Mouse (Mus musculus) liver, postnatal 0 days (tissue): ENCODE measurements at regions not wholly inside any gene's neighbourhood (a gene's known extent, or its start where the extent isn't known, plus 50 kb on each side); places are given as distances from the start of the nearest gene placed in this dataset.
A peak's percentile ranks its signal among the peaks of the same experiment; 100 is the strongest.

Source experiments
- ATAC-seq: fragments of 200-750 bp; cut with Nextera tagmentation; 2 replicates; pipeline ENCODE4 v1.8.0; 2017; ENCODE audit warnings: mild to moderate bottlenecking, moderate library complexity
- DNase-seq: peaks from one replicate; pipeline ENCODE4 v3.0.0-alpha.2; 2016
- H3K27ac ChIP-seq: fragments of 300-500 bp; sonication (generic); 2 replicates; pipeline ENCODE4 v1.5.1; 2014; ENCODE audit warnings: antibody characterized with exemption, moderate library complexity, mild to moderate bottlenecking, low read depth
- H3K27me3 ChIP-seq: fragments of 300-500 bp; sonication (generic); 2 replicates; pipeline ENCODE4 v1.6.1; 2014; ENCODE audit warnings: low read length, control low read depth, mixed read lengths; ENCODE audit not compliant: insufficient read depth
- H3K36me3 ChIP-seq: fragments of 300-500 bp; sonication (generic); replicated peaks from 2 replicates; pipeline ENCODE4 v1.6.1; 2014; ENCODE audit warnings: mild to moderate bottlenecking, control low read depth, low read length, moderate library complexity, mixed read lengths; ENCODE audit not compliant: insufficient read depth
- H3K4me1 ChIP-seq: fragments of 300-500 bp; sonication (generic); 2 replicates; pipeline ENCODE4 v1.6.1; 2014; ENCODE audit warnings: antibody characterized with exemption, mild to moderate bottlenecking, control low read depth; ENCODE audit not compliant: insufficient read depth
- H3K4me2 ChIP-seq: fragments of 300-500 bp; sonication (generic); 2 replicates; pipeline ENCODE4 v1.6.1; 2014; ENCODE audit warnings: low read depth, mild to moderate bottlenecking, low read length, moderate library complexity, mixed read lengths
- H3K4me3 ChIP-seq: fragments of 300-500 bp; sonication (generic); 2 replicates; pipeline ENCODE4 v1.5.1; 2014; ENCODE audit warnings: low read depth, low read length
- H3K9ac ChIP-seq: fragments of 300-500 bp; sonication (generic); replicated peaks from 2 replicates; pipeline ENCODE4 v1.6.1; 2014; ENCODE audit warnings: mild to moderate bottlenecking, moderate library complexity
- H3K9me3 ChIP-seq: fragments of 300-500 bp; sonication (generic); 2 replicates; pipeline ENCODE4 v1.6.1; 2016; ENCODE audit warnings: mild to moderate bottlenecking, control low read depth, low read length, mixed read lengths
- CTCF ChIP-seq: sonication (generic); IDR thresholded peaks from 2 replicates; pipeline ENCODE4 v1.5.1; 2016; ENCODE audit warnings: antibody characterized with exemption, low read depth
- EP300 ChIP-seq: IDR thresholded peaks from 2 replicates; pipeline ENCODE4 v1.6.1; 2016; ENCODE audit warnings: antibody characterized with exemption, low read depth, mild to moderate bottlenecking
- WGBS: fragments of 180-500 bp; shearing (Covaris S2); extraction: QIAGEN DNeasy Blood & Tissue Kit; methylation state at CpG from one replicate; pipeline ENCODE4 v1.1.7; 2014; ENCODE audit not compliant: insufficient replicate concordance; 5-methylcytosine and 5-hydroxymethylcytosine counted together

- Histone ChIP-seq H3K27me3 (no peaks in the 10 kb centered on the region), H3K4me3 (no peak overlapping the region), H3K27ac (peak overlapping the region; percentile 11; the same call in 1 of the 2 replicates), H3K9me3 (peaks cover 2% of the 10 kb centered on the region; the same call in 1 of the 2 replicates), H3K4me1 (no peaks in the 10 kb centered on the region), H3K4me2 (no peak overlapping the region), H3K9ac (no peak overlapping the region), H3K36me3 (no peaks in the 10 kb centered on the region)
- no peak for TF ChIP-seq EP300
- no peak for DNase-seq
- ATAC-seq, result no peak
- whole genome bisulfite sequencing, result 66% methylated on average over 17 of the region's 17 CpGs
These were observed 65.3 kb upstream of the Pomp start for GRCm38 (mm10) chr5:147794711-147795532.

DNA sequence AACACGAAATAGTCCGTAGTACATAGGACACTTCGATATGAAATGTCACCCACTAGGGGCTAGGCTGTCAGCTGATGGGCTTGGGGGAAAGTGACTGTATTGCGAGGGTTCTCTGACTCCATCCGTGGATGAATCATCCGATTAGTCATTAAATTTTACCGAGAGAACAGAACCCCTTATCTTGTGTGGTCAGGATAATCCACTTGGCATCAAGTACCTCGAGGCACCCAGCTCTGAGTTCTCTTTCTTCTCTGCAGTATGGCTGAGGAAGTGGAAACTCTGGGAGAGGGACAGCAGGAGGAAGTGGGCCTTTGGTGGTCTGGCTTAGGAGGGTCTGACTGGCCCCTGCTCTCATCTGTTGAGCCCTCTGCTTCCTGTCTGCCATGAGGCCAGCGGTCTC lies 67.2 kb upstream of the Pomp start:
- TF ChIP-seq EP300, result no peak
- TF ChIP-seq CTCF, result no peak
- no peaks in the 10 kb centered on the region for H3K27me3 ChIP-seq
- H3K27ac ChIP-seq, result no peak overlapping the region
- H3K4me3 ChIP-seq, result no peak overlapping the region
- no peak overlapping the region for H3K4me2 ChIP-seq
- H3K4me1 ChIP-seq, result no peaks in the 10 kb centered on the region
- H3K9ac ChIP-seq, result no peak overlapping the region
- ATAC-seq (no peak), DNase-seq (no peak)
- 33% methylated on average over 9 of the region's 9 CpGs for WGBS
- H3K36me3 ChIP-seq, result no peaks in the 10 kb centered on the region
- peaks cover 2% of the 10 kb centered on the region; the same call in 1 of the 2 replicates for H3K9me3 ChIP-seq

DNA sequence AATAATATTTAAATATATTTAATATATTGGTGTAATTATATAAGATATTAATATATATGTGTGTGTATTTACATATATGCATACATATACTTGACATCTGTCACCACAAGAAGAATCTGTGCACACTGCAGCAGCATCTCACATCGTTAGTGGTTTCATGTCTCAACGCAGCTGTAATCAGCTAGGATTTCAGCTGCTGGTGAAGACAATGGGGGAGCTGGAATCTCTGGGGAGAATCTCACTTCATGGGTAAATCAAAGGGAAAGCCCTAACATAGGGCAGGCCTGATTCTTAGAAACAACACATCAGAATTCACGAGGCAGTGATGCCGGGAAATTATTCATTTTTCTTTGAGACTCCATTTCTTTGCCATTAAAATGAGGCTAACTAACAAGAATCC lies 66.8 kb upstream of the Flt1 start:
- Histone ChIP-seq H3K36me3 (no peaks in the 10 kb centered on the region), H3K4me2 (no peak overlapping the region), H3K27ac (no peak overlapping the region), H3K4me3 (no peak overlapping the region), H3K9me3 (peaks cover 2% of the 10 kb centered on the region; the same call in 1 of the 2 replicates), H3K4me1 (no peaks in the 10 kb centered on the region), H3K27me3 (no peaks in the 10 kb centered on the region), H3K9ac (no peak overlapping the region)
- DNase-seq, result no peak
- ATAC-seq, result no peak
- TF ChIP-seq EP300 (no peak), CTCF (no peak)
- 62% methylated on average over 4 of the region's 4 CpGs for WGBS

DNA sequence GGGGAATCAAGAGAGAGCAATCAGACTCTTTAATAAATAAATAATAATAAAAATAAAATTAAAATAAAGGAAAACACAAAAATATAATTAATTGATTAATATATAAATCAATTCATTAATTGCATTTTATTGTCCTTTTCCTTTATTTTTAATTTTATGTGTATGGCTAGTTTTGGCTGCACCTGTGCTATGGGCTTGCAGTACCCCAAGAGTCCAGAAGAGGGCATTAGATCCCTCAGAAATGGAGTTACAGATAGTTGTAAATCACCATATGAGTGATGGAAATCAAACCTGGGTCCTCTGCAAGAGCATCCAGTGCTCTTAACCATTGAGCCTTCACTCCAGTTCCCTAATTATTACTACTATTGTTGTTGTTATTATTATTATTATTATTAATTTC lies 65.3 kb upstream of the Flt1 start:
- Histone ChIP-seq H3K4me1 (no peaks in the 10 kb centered on the region), H3K27ac (no peak overlapping the region), H3K4me2 (no peak overlapping the region), H3K9me3 (peaks cover 2% of the 10 kb centered on the region; the same call in 1 of the 2 replicates), H3K9ac (no peak overlapping the region), H3K36me3 (no peaks in the 10 kb centered on the region), H3K27me3 (no peaks in the 10 kb centered on the region), H3K4me3 (no peak overlapping the region)
- TF ChIP-seq CTCF (peak; percentile 44), EP300 (no peak)
- DNase-seq, result no peak
- no peak for ATAC-seq

DNA sequence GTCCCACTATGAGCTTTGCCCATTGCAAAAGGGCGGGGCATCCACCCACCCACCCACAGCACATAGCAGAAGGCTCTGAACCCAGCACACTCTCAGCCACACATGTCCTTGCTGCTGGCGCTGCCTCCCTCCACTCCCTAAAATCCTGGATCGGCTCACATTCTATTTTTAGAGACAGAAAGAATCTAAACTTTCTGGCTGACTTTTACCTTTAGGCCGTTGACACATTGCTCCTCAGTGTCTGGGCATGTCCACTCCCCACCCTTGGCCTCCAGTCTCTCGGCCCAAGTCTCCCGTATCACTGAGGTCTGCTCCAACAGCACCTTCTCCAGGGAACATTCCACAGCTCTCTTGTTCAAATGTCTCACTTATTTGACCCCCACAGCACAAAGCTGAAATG lies 62.7 kb upstream of the Flt1 start:
- TF ChIP-seq CTCF (no peak), EP300 (no peak)
- H3K9me3 ChIP-seq, result peaks cover 7% of the 10 kb centered on the region; the same call in 1 of the 2 replicates
- ATAC-seq, result no peak
- H3K4me3 ChIP-seq, result no peak overlapping the region
- H3K4me1 ChIP-seq, result no peaks in the 10 kb centered on the region
- no peak overlapping the region for H3K9ac ChIP-seq
- DNase-seq, result no peak
- H3K27ac ChIP-seq, result no peak overlapping the region
- no peak overlapping the region for H3K4me2 ChIP-seq
- 70% methylated on average over 6 of the region's 6 CpGs for whole genome bisulfite sequencing
- no peaks in the 10 kb centered on the region for H3K36me3 ChIP-seq
- no peaks in the 10 kb centered on the region for H3K27me3 ChIP-seq

DNA sequence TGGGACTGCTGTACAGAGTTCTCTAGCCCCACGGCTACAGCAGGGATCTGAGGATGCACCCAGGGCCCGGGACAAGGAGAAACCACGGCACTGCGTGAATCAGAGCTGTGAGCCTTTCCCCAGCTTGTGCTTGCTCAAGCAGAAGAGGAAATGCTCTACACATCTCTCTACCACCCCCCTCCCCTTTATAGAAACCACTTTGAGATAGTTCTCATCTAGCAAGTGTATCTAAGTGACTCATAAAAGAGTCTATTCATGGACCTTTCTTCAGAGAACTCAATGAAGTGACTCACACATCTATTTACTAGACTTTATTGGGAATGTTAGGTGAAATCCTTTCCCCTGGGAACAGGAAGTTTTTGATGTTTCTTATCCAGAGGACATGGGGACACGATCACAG lies 61.0 kb upstream of the Flt1 start:
- no peak overlapping the region for H3K27ac ChIP-seq
- no peak overlapping the region for H3K4me3 ChIP-seq
- peaks cover 5% of the 10 kb centered on the region; the same call in 1 of the 2 replicates for H3K9me3 ChIP-seq
- H3K27me3 ChIP-seq, result no peaks in the 10 kb centered on the region
- ATAC-seq, result no peak
- no peak overlapping the region for H3K9ac ChIP-seq
- no peaks in the 10 kb centered on the region for H3K36me3 ChIP-seq
- DNase-seq, result no peak
- 39% methylated on average over 5 of the region's 5 CpGs for WGBS
- no peak overlapping the region for H3K4me2 ChIP-seq
- TF ChIP-seq CTCF (no peak), EP300 (peak; percentile 17; the same call in 1 of the 2 replicates)
- H3K4me1 ChIP-seq, result no peaks in the 10 kb centered on the region
